Mouse (Mus musculus) limb, embryonic 15.5 days (tissue): Measurements from ENCODE around the gene Chac1. TPM values are rescaled to one million over a fixed set of nuclear protein-coding genes. Genes with fewer than 3 reads are reported as not detected.

ENCODE experiments used
- ATAC-seq: fragments of 200-750 bp; cut with Nextera tagmentation; 2 replicates; pipeline ENCODE4 v1.8.0; 2017; ENCODE audit warnings: low read depth, moderate TSS enrichment; ENCODE audit not compliant: insufficient number of reproducible peaks, low FRiP score, low TSS enrichment
- H3K27ac ChIP-seq: fragments of 300-500 bp; sonication (generic); 2 replicates; pipeline ENCODE4 v1.5.1; 2015; ENCODE audit warnings: moderate library complexity, mild to moderate bottlenecking, inconsistent platforms
- H3K27me3 ChIP-seq: fragments of 300-500 bp; sonication (generic); 2 replicates; pipeline ENCODE4 v1.6.1; 2015; ENCODE audit warnings: inconsistent platforms
- H3K36me3 ChIP-seq: fragments of 300-500 bp; sonication (generic); 2 replicates; pipeline ENCODE4 v1.6.1; 2015; ENCODE audit warnings: inconsistent platforms
- H3K4me1 ChIP-seq: fragments of 300-500 bp; sonication (generic); 2 replicates; pipeline ENCODE4 v1.6.1; 2015; ENCODE audit warnings: inconsistent platforms
- H3K4me2 ChIP-seq: fragments of 300-500 bp; sonication (generic); 2 replicates; pipeline ENCODE4 v1.6.1; 2015; ENCODE audit warnings: mild to moderate bottlenecking, inconsistent platforms
- H3K4me3 ChIP-seq: fragments of 300-500 bp; sonication (generic); 2 replicates; pipeline ENCODE4 v1.5.1; 2015; ENCODE audit warnings: mild to moderate bottlenecking, inconsistent platforms
- H3K9ac ChIP-seq: fragments of 300-500 bp; sonication (generic); 2 replicates; pipeline ENCODE4 v1.6.1; 2015; ENCODE audit warnings: inconsistent platforms
- H3K9me3 ChIP-seq: fragments of 300-500 bp; sonication (generic); 2 replicates; pipeline ENCODE4 v1.6.1; 2016; ENCODE audit warnings: inconsistent platforms
- WGBS: fragments of 180-500 bp; shearing (Covaris S2); methylation state at CpG from one replicate; pipeline ENCODE4 v1.1.7; 2015; 5-methylcytosine and 5-hydroxymethylcytosine counted together
- polyA plus RNA-seq: library from polyadenylated mRNA; unstranded; fragments of >200 nt; fragmentation: Nextera tagmentation; extraction: Ambion mirVana; gene quantifications from 2 replicates; pipeline ENCODE4 v1.2.1, GENCODE M21; 2015

Chac1 gene
- polyA plus RNA-seq, 1 experiment from 2014 or later: 1.1 TPM

- Histone ChIP-seq H3K27ac (no peak overlapping the region), H3K27me3 (peaks cover 75% of the 10 kb centered on the region), H3K9ac (no peak overlapping the region), H3K4me3 (no peak overlapping the region), H3K4me1 (peaks cover 36% of the 10 kb centered on the region), H3K36me3 (no peaks in the 10 kb centered on the region), H3K9me3 (no peaks in the 10 kb centered on the region), H3K4me2 (no peak overlapping the region)
- ATAC-seq: no peak
- 42% methylated on average over 3 of the region's 3 CpGs for WGBS
These were observed 21.8 kb upstream of the Chac1 start for GRCm38 (mm10) chr2:119329123-119329817.

GRCm38 (mm10) chr2:119330795-119331194 is 20.2 kb upstream of the Chac1 start:
- Histone ChIP-seq H3K4me2 (no peak overlapping the region), H3K9me3 (no peaks in the 10 kb centered on the region), H3K4me1 (peaks cover 21% of the 10 kb centered on the region), H3K27ac (no peak overlapping the region), H3K9ac (no peak overlapping the region), H3K4me3 (no peak overlapping the region), H3K27me3 (peaks cover 61% of the 10 kb centered on the region), H3K36me3 (no peaks in the 10 kb centered on the region)
- WGBS: 91% methylated on average over 8 of the region's 8 CpGs
- no peak for ATAC-seq

- no peaks in the 10 kb centered on the region for H3K9me3 ChIP-seq
- no peak overlapping the region for H3K9ac ChIP-seq
- peaks cover 8% of the 10 kb centered on the region for H3K4me1 ChIP-seq
- no peak overlapping the region for H3K27ac ChIP-seq
- H3K36me3 ChIP-seq: no peaks in the 10 kb centered on the region
- ATAC-seq: no peak
- peaks cover 47% of the 10 kb centered on the region for H3K27me3 ChIP-seq
- no peak overlapping the region for H3K4me3 ChIP-seq
- H3K4me2 ChIP-seq: no peak overlapping the region
- 69% methylated on average over 24 of the region's 24 CpGs for WGBS
These were observed 18.8 kb upstream of the Chac1 start for GRCm38 (mm10) chr2:119332177-119332661.

GRCm38 (mm10) chr2:119334135-119334534 is 16.9 kb upstream of the Chac1 start:
- no peaks in the 10 kb centered on the region for H3K9me3 ChIP-seq
- WGBS: 56% methylated on average over 1 of the region's 1 CpGs
- no peak overlapping the region for H3K27ac ChIP-seq
- no peak overlapping the region for H3K4me2 ChIP-seq
- peaks cover 6% of the 10 kb centered on the region; the same call in 1 of the 2 replicates for H3K4me1 ChIP-seq
- no peak overlapping the region for H3K4me3 ChIP-seq
- no peak for ATAC-seq
- peaks cover 27% of the 10 kb centered on the region for H3K27me3 ChIP-seq
- H3K36me3 ChIP-seq: no peaks in the 10 kb centered on the region
- no peak overlapping the region for H3K9ac ChIP-seq

- no peak overlapping the region for H3K4me3 ChIP-seq
- no peak overlapping the region for H3K9ac ChIP-seq
- H3K4me2 ChIP-seq: no peak overlapping the region
- H3K9me3 ChIP-seq: no peaks in the 10 kb centered on the region
- WGBS: 68% methylated on average over 7 of the region's 7 CpGs
- no peak for ATAC-seq
- no peaks in the 10 kb centered on the region for H3K36me3 ChIP-seq
- H3K27ac ChIP-seq: no peak overlapping the region
- H3K4me1 ChIP-seq: peaks cover 6% of the 10 kb centered on the region; the same call in 1 of the 2 replicates
- H3K27me3 ChIP-seq: peaks cover 23% of the 10 kb centered on the region
These were observed 16.0 kb upstream of the Chac1 start for GRCm38 (mm10) chr2:119334964-119335525.

GRCm38 (mm10) chr2:119335535-119335934 is 15.5 kb upstream of the Chac1 start:
- Histone ChIP-seq H3K4me3 (no peak overlapping the region), H3K9ac (no peak overlapping the region), H3K4me1 (peaks cover 6% of the 10 kb centered on the region; the same call in 1 of the 2 replicates), H3K27ac (no peak overlapping the region), H3K27me3 (peaks cover 19% of the 10 kb centered on the region), H3K9me3 (no peaks in the 10 kb centered on the region), H3K36me3 (no peaks in the 10 kb centered on the region), H3K4me2 (no peak overlapping the region)
- WGBS: 86% methylated on average over 1 of the region's 1 CpGs
- no peak for ATAC-seq

GRCm38 (mm10) chr2:119336002-119336401 is 15.0 kb upstream of the Chac1 start:
- H3K27me3 ChIP-seq: peaks cover 14% of the 10 kb centered on the region
- 78% methylated on average over 2 of the region's 2 CpGs for WGBS

GRCm38 (mm10) chr2:119336470-119336869 is 14.6 kb upstream of the Chac1 start:
- Histone ChIP-seq H3K27me3 (peaks cover 9% of the 10 kb centered on the region), H3K4me2 (no peak overlapping the region), H3K36me3 (no peaks in the 10 kb centered on the region), H3K9me3 (no peaks in the 10 kb centered on the region), H3K4me1 (peaks cover 6% of the 10 kb centered on the region; the same call in 1 of the 2 replicates), H3K27ac (no peak overlapping the region), H3K9ac (no peak overlapping the region), H3K4me3 (no peak overlapping the region)
- ATAC-seq: no peak
- WGBS: 59% methylated on average over 10 of the region's 10 CpGs

More at GRCm38 (mm10) chr2:119336002-119336401, 15.0 kb upstream of the Chac1 start:
- no peak overlapping the region for H3K27ac ChIP-seq
- no peaks in the 10 kb centered on the region for H3K36me3 ChIP-seq
- H3K9me3 ChIP-seq: no peaks in the 10 kb centered on the region
- H3K4me2 ChIP-seq: no peak overlapping the region
- no peak for ATAC-seq
- no peak overlapping the region for H3K9ac ChIP-seq
- H3K4me3 ChIP-seq: no peak overlapping the region
- peaks cover 6% of the 10 kb centered on the region; the same call in 1 of the 2 replicates for H3K4me1 ChIP-seq

- Histone ChIP-seq H3K27ac (0 out of 2 replicates have a peak overlapping the region, but pooled peaks have one; percentile 0), H3K9me3 (no peaks in the 10 kb centered on the region), H3K36me3 (no peaks in the 10 kb centered on the region), H3K9ac (peak overlapping the region; percentile 49; the same call in 1 of the 2 replicates), H3K27me3 (no peaks in the 10 kb centered on the region), H3K4me3 (peak overlapping the region; percentile 52), H3K4me2 (peak overlapping the region; percentile 76), H3K4me1 (peaks cover 6% of the 10 kb centered on the region; the same call in 1 of the 2 replicates)
- ATAC-seq: peak; percentile 80
- 7% methylated on average over 60 of the region's 60 CpGs for WGBS
These were observed 13.4 kb upstream of the Chac1 start for GRCm38 (mm10) chr2:119337425-119338265.

- Histone ChIP-seq H3K4me3 (no peak overlapping the region), H3K4me1 (no peaks in the 10 kb centered on the region), H3K27ac (no peak overlapping the region), H3K9me3 (no peaks in the 10 kb centered on the region), H3K4me2 (no peak overlapping the region), H3K9ac (no peak overlapping the region), H3K27me3 (no peaks in the 10 kb centered on the region), H3K36me3 (no peaks in the 10 kb centered on the region)
- ATAC-seq: no peak
- WGBS: 38% methylated on average over 6 of the region's 6 CpGs
These were observed 6.4 kb upstream of the Chac1 start for GRCm38 (mm10) chr2:119344537-119345138.

GRCm38 (mm10) chr2:119353707-119354106 is 2.7 kb downstream of the Chac1 start:
- H3K27ac ChIP-seq: no peak overlapping the region
- WGBS: 86% methylated on average over 8 of the region's 8 CpGs
- H3K9me3 ChIP-seq: no peaks in the 10 kb centered on the region; the same call in 1 of the 2 replicates
- no peak for ATAC-seq
- H3K9ac ChIP-seq: no peak overlapping the region
- no peak overlapping the region for H3K4me3 ChIP-seq
- peaks cover 13% of the 10 kb centered on the region for H3K4me1 ChIP-seq
- peaks cover 21% of the 10 kb centered on the region for H3K27me3 ChIP-seq
- H3K36me3 ChIP-seq: no peaks in the 10 kb centered on the region
- H3K4me2 ChIP-seq: no peak overlapping the region
